Mouse (Mus musculus) monocyte, adult 2 months (primary cell): ENCODE measurements around the gene Erlin1.

Experiments
- DNase-seq, 2 experiments: peaks; one replicate each; pipeline ENCODE4 v3.0.0; 2022; ENCODE audit warnings: low spot score in 2 of 2, low read depth in 1 of 2

The Erlin1 gene

DNA sequence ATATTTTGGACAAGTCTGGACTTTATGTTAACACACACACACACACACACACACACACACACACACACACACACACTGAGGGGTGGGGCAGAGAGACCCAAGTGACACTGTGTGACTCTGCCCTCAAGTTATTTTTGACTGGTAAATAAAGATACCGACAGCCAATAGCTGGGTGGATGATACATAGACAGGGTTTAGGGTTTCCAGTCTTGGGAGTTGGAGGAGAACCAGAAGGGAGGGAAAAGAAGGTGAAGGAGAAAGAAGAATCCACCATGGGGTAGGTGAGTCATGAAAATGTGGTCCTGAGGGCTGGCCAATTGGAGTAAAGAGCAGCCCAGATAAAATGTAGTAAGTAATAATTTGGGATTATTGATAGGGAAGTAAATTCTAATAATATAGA lies 69.5 kb downstream of the Erlin1 start:
- DNase-seq: no peak

DNA sequence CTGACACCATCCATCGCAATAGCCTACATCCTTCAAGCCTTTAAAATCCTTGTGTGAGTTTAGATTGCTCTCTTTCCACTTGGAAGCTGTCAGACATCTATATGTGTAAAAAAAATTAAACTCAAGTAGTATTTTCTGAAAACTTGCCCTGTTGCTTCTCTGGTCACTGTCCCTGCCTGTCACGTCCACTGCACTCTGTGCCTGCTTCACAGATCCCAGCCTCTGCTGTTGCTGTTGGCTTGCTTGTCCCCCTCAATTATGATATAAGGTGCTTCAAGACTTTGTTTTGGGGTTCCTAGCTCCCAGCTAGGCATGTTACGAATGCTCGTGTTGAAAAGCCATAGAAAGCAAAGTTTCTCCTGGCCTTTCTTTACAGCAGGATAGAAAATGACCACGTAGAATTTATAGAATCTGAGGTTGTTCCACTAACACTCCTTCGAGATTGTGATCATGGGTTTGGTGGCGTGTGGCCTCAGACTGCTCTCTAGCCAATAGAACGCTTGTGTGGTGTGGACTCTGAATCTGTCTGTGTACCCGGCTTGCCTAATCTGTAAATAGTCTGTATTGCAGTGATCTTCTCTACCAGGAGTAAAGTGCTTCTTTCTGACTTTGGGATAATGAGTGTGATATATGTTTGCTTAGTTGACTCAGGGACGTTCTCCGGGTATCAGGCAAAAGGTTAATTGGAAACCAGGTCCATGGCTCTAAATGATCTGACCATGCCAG lies 70.6 kb downstream of the Erlin1 start:
- no peak for DNase-seq

DNA sequence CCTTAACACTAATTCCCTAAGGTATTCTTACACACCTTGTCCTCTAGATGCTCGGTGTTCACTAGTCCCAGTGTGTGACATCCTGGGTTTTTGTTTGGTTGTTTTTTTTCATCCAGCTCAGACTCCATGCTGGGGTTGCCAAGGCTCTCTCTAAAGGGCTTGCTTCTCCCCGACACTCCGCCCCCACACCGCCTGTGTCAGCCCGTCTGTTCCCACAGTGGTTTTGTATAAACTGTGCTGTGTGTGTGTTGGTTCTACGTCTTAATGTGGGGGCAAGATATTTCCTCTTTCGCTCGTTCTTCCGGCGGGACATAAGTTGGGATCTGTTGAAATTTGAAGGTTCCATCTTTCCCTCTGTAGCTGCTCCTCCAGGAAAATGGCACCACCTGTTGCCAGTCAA lies 71.5 kb downstream of the Erlin1 start:
- no peak for DNase-seq

DNA sequence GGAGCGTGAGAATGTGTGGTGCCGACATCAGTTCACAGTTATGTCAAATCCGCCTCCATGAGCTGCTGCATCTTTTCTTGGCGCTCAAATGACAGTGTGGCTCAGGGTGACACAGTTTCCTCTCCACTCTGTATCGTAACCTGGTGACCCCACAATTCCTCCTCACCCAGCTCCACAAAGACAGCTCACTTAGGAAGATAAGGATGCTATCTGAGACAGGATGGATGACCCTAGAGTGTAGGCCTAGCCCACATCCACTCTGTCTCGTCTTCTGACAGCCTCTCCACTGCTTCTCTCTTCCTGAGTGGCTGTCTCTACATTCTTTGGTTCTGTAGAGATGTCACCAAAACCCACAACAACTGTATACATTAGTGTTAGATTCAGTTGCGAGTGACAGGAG lies 74.2 kb downstream of the Erlin1 start:
- DNase-seq: no peak

DNA sequence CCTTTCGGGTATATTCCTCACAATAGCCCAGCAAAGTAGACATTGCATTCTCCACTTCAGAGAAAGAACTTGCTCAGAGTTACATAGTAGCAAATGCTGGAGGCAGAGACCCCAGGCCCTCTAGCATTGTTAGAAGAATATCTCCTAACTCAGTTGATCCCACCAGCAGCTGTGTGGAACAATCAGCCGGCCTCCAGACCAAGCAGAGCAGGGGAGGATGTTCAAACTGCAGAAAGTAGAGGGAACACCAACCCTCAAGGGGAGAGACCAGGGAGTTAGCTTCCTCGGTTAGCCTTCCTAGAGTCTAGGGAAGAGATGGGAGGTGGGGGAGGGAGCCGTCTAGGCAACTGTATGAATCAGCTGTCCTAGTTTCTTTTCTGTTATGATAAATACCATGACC lies 77.1 kb downstream of the Erlin1 start:
- DNase-seq: no peak

- no peak for DNase-seq
Observed at GRCm38 (mm10) chr19:43990362-43990761, 79.2 kb downstream of the Erlin1 start.

DNA sequence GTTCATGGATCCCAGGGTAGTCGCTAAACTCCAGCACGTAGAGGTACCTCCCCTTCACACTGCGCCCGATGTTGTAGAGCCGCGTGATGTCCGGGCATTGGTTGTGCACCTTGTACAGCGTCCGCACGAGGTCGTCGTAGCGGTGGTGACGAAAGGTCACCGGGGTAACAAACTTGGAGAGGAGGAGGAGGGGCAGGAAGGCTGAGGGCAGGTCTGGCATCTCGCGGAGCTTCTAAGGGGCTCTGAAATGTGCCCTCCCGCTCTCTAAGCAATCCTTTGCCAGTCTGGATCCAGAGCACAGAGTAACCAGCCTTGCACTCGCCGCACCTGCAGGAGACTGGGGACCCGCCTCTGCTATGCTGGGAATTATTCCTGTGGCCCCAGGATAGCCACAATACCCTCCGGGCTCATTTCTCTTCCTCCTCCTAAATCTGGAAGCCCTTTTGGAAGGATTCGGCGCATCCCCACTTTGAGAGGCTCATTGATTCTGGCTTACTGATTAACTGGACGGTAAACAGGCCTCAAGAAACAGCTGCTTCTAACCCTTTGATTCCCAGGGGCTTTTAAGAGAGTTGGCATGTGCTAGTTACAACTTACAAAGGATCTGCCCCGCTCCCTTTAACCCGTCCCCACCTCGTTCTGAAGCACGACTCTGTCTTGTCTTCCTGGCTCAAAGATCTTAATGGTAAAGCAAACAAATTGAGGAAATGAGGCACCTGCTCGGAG lies 83.4 kb downstream of the Erlin1 start, which contains the start of gene Cpn1:
TSS of gene Cpn1 (minus strand) at position 488 of the 726 bp plus-strand sequence.
- no peak for DNase-seq
